Mouse (Mus musculus): ENCODE measurements around the gene Znhit2.

GRCm38 (mm10) chr19:6030520-6031280, 30.3 kb upstream of the Znhit2 start:
- TF ChIP-seq CTCF (IDR thresholded peaks at IDR 0.05; ENCODE audit: low read depth, low read length) (no peak), POLR2AphosphoS5 (IDR thresholded peaks at IDR 0.05; ENCODE audit: insufficient replicate concordance, low read depth, low read length) (no peak), TAL1 (conservative IDR thresholded peaks at IDR 0.05; ENCODE audit: low read depth, low read length) (no peak)

Measured in G1E (cell line).